9 mouse cellular contexts compared by ENCODE assay signal in the genomic region with DNA sequence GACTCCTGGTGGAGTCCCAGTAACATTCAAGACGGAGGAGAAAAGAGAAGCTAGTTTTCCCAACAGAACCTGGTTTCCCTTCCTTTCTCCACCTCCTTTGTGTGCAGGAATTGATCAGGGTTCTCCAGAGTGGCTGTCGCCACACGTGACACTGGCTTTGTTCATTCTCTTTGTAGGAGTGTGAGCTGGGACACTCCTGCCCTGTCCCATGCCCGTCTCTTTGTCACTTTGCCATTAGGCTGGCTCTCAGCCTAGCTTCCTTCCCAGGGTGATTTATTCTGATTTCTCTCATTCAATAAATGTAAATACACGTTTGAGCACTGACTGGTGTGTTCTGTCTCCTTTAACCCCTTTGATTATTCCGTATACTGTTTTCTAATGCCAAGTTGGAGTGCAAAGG. TPM values are rescaled to one million over a fixed set of nuclear protein-coding genes. Genes with fewer than 3 reads are reported as not detected.
DNase-seq lines count a peak whose midpoint lies in the region; ATAC-seq and TF ChIP-seq lines count a peak whose summit lies in the region.
"Had no signal": no experiment of that assay in that cellular context is flagged by ENCODE, and none has a peak within 500 bp of the region (broad histone marks: within the 10 kb centered on the region; RNA-seq: fewer than 3 reads in every experiment).

No protein-coding gene starts in this region.

- H3K4me3 ChIP-seq in heart, embryonic 16.5 days (ENCODE audit: low read length): no peak overlapping the region
- H3K4me3 ChIP-seq in heart, embryonic 11.5 days (ENCODE audit: low read depth, low read length): no peak overlapping the region
- H3K4me3 ChIP-seq in bone marrow macrophage, adult 2 months (ENCODE audit: insufficient read depth, low read length): no peak overlapping the region
- H3K4me3 ChIP-seq in forebrain, postnatal 0 days (ENCODE audit: low read depth, low read length): no peak overlapping the region

- no peak for DNase-seq in forebrain, postnatal 0 days
- peak; percentile 43 to 60 for DNase-seq in lung, postnatal 4 days
- DNase-seq in B cell, adult 2 months: no peak
- no peak for DNase-seq in urinary bladder, adult 2 months (ENCODE audit: low spot score)
- DNase-seq: cerebellum, adult 18-20 months; kidney, postnatal 10 days had no signal

- no peak for TF ChIP-seq POLR2A in bone marrow macrophage, adult 2 months (IDR thresholded peaks at IDR 0.05; ENCODE audit: borderline replicate concordance, low read depth, low read length)

- TF ChIP-seq CTCF in bone marrow macrophage, adult 2 months (IDR thresholded peaks at IDR 0.05; ENCODE audit: low read depth, low read length): no peak
- TF ChIP-seq CTCF in forebrain, postnatal 0 days (IDR thresholded peaks at IDR 0.05; ENCODE audit: low read depth): no peak

- H3K36me3 ChIP-seq in heart, embryonic 16.5 days (ENCODE audit: control insufficient read depth, insufficient read depth): no peaks in the 10 kb centered on the region
- no peaks in the 10 kb centered on the region for H3K36me3 ChIP-seq in heart, embryonic 11.5 days (ENCODE audit: control insufficient read depth, insufficient read depth, low read length)
- H3K36me3 ChIP-seq in forebrain, postnatal 0 days (ENCODE audit: insufficient read depth): no peaks in the 10 kb centered on the region

- no peaks in the 10 kb centered on the region for H3K9me3 ChIP-seq in heart, embryonic 16.5 days (replicated peaks; ENCODE audit: control insufficient read depth, low read length)
- no peaks in the 10 kb centered on the region for H3K9me3 ChIP-seq in heart, embryonic 11.5 days (replicated peaks; ENCODE audit: control insufficient read depth, low read length)
- H3K9me3 ChIP-seq in forebrain, postnatal 0 days (ENCODE audit: low read length): no peaks in the 10 kb centered on the region

- H3K27me3 ChIP-seq in heart, embryonic 16.5 days (ENCODE audit: control insufficient read depth, insufficient read depth, low read length): no peaks in the 10 kb centered on the region
- no peaks in the 10 kb centered on the region for H3K27me3 ChIP-seq in heart, embryonic 11.5 days (ENCODE audit: control insufficient read depth, insufficient read depth, low read length)
- no peaks in the 10 kb centered on the region for H3K27me3 ChIP-seq in forebrain, postnatal 0 days (ENCODE audit: insufficient read depth, low read length)

- no peak overlapping the region for H3K9ac ChIP-seq in heart, embryonic 16.5 days (ENCODE audit: low read length)
- H3K9ac ChIP-seq in heart, embryonic 11.5 days (ENCODE audit: low read depth, low read length): no peak overlapping the region
- no peak overlapping the region for H3K9ac ChIP-seq in forebrain, postnatal 0 days

- 60% methylated on average over 6 of the region's 6 CpGs for WGBS in heart, embryonic 16.5 days
- 64% methylated on average over 6 of the region's 6 CpGs for WGBS in heart, embryonic 11.5 days (ENCODE audit: insufficient replicate concordance)
- 13% methylated on average over 6 of the region's 6 CpGs for WGBS in forebrain, postnatal 0 days

- no peaks in the 10 kb centered on the region; the same call in 1 of the 2 replicates for H3K4me1 ChIP-seq in heart, embryonic 16.5 days (ENCODE audit: control insufficient read depth, insufficient read depth, low read length)
- no peaks in the 10 kb centered on the region for H3K4me1 ChIP-seq in heart, embryonic 11.5 days (ENCODE audit: control insufficient read depth, insufficient read depth, low read length)
- H3K4me1 ChIP-seq in bone marrow macrophage, adult 2 months (ENCODE audit: control insufficient read depth, insufficient read depth, low read length): peaks cover 12% of the 10 kb centered on the region
- peaks cover 7% of the 10 kb centered on the region; the same call in 1 of the 2 replicates for H3K4me1 ChIP-seq in forebrain, postnatal 0 days (ENCODE audit: insufficient read depth)

- no peak for ATAC-seq in heart, embryonic 16.5 days (replicated peaks; ENCODE audit: extremely low read depth, insufficient read depth, low FRiP score)
- ATAC-seq in heart, embryonic 11.5 days (replicated peaks; ENCODE audit: insufficient number of reproducible peaks, low FRiP score, low TSS enrichment): no peak
- ATAC-seq in forebrain, postnatal 0 days: peak; percentile 63

- H3K4me2 ChIP-seq in heart, embryonic 16.5 days (ENCODE audit: low read depth, low read length): no peak overlapping the region
- no peak overlapping the region for H3K4me2 ChIP-seq in heart, embryonic 11.5 days
- no peak overlapping the region for H3K4me2 ChIP-seq in forebrain, postnatal 0 days (ENCODE audit: low read depth)

- peak overlapping the region; percentile 23; the same call in 1 of the 2 replicates for H3K27ac ChIP-seq in heart, embryonic 16.5 days (ENCODE audit: low read length)
- no peak overlapping the region for H3K27ac ChIP-seq in heart, embryonic 11.5 days (ENCODE audit: low read depth, low read length)
- peak overlapping the region; percentile 89 for H3K27ac ChIP-seq in bone marrow macrophage, adult 2 months (ENCODE audit: insufficient read depth, low read depth, low read length)
- H3K27ac ChIP-seq in forebrain, postnatal 0 days (ENCODE audit: low read depth, low read length): no peak overlapping the region

RNA-seq across cellular contexts. Expression of gene Fndc3b, which starts 55.3 kb away (rescaled TPM):
- 21.7 and 24.4 TPM in 2 replicates for polyA plus RNA-seq in heart, embryonic 16.5 days (2015; fragmentation: Nextera tagmentation; extraction: Ambion mirVana)
- 27.5 and 28.6 TPM in 2 replicates for polyA plus RNA-seq in heart, embryonic 11.5 days (2014; fragmentation: Nextera tagmentation; extraction: Ambion mirVana)
- polyA plus RNA-seq in bone marrow macrophage, adult 2 months (2012; ENCODE audit: insufficient read depth, insufficient read length, missing spikeins): 30.8 and 33.8 TPM in 2 replicates
- 17.2 and 18.3 TPM in 2 replicates for total RNA-seq in forebrain, postnatal 0 days (2014; rRNA removed)
- 3.9 and 5.7 TPM in 2 replicates for polyA plus RNA-seq in forebrain, postnatal 0 days (2015; fragmentation: Nextera tagmentation; extraction: Ambion mirVana)
- polyA plus RNA-seq in urinary bladder, adult 2 months (2012; rRNA removed): 26.0 and 34.5 TPM in 2 replicates

Comparison
In these comparisons a context has a peak if more than half of its experiments do, and no peak if none do; other contexts are left out.
1. H3K27ac ChIP-seq: peak in heart, embryonic 16.5 days (single experiment) and bone marrow macrophage, adult 2 months (single experiment); none in heart, embryonic 11.5 days (single experiment) and forebrain, postnatal 0 days (single experiment).
2. DNase-seq: peak in lung, postnatal 4 days (2 of 2); none in forebrain, postnatal 0 days (single experiment), B cell, adult 2 months (0 of 2) and urinary bladder, adult 2 months (single experiment).